Mouse (Mus musculus): Measurements from ENCODE around the gene Rasgrp3. TPM values are rescaled to one million over a fixed set of nuclear protein-coding genes. Genes with fewer than 3 reads are reported as not detected.
"Not testable (repeated sequence)": the region's sequence is repeated elsewhere in the genome, so short reads cannot be mapped to it uniquely, and the experiment has no call there.

Rasgrp3 gene
- total RNA-seq (2021), result 10 to 100 TPM; 13.8 to 14.8 TPM
- long read RNA-seq, experiment 1, full-length matches to known transcripts, result 2 of 3 reads
- long read RNA-seq, experiment 1, partial matches to known transcripts, result 0 of 3 reads
- long read RNA-seq, experiment 1, other reads (novel, unspliced or antisense), result 1 of 3 reads
- long read RNA-seq, experiment 2, partial matches to known transcripts, result 2 of 3 reads
- long read RNA-seq, experiment 2, other reads (novel, unspliced or antisense), result 1 of 3 reads

DNA sequence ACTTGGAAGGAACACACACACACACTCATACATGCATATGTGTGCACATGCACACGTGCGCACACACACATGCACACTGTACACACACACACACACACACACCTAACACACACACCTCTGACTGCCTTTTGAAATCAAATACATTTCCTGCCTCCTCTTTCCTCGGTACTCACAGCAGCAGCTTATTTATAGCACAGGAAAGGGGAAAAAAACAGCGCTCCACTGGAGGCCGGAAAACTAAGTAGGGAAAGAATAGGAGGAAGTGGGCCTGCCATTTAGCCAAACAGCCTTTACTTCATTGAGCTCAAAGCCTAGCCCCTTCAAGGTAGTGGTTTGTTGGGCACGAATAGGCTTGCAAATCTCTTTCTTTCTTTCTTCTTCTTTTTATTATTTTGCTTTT lies at the start of gene Rasgrp3:
TSS of gene Rasgrp3 (plus strand) at position 298 of the 400 bp plus-strand sequence.
- no peak for DNase-seq (ENCODE audit: low spot score in 2 of 2)

DNA sequence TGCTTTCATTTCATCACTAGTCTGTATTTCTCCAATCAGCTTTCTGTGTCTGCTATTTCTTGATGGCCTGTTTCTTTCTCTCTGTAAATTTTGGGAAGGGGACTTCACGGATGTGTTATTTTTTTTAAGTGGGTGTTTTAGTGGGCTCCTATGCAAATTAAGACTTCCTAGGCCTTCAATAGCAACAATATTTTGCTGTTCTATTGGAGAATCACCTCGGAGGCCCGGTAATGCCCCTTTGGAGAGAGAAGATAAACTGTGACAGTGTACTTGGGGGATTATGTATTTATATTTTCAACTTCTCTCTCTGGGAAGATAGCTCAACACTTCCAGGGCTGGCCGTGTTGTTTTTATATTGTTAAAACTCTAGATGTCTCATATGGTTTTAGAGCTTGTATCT lies 47.3 kb upstream of the Rasgrp3 start:
- DNase-seq (ENCODE audit: low spot score in 2 of 2), result no peak

DNA sequence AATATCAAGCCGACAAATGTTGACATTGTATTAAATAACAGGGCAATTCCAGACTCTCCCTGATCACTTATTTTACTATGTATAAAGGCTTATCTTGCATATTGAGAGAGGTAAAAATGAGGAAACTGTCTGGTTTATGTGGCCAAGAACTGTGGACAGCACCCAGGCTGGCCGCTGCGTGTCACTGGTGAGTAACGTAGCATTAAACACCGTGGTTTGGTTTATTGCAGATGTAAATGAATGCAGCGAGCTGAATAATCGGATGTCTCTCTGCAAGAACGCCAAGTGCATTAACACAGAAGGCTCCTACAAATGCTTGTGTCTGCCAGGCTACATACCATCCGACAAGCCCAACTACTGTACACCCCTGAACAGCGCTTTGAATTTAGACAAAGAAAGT lies 45.6 kb upstream of the Rasgrp3 start:
- DNase-seq (ENCODE audit: low spot score in 2 of 2), result no peak

DNA sequence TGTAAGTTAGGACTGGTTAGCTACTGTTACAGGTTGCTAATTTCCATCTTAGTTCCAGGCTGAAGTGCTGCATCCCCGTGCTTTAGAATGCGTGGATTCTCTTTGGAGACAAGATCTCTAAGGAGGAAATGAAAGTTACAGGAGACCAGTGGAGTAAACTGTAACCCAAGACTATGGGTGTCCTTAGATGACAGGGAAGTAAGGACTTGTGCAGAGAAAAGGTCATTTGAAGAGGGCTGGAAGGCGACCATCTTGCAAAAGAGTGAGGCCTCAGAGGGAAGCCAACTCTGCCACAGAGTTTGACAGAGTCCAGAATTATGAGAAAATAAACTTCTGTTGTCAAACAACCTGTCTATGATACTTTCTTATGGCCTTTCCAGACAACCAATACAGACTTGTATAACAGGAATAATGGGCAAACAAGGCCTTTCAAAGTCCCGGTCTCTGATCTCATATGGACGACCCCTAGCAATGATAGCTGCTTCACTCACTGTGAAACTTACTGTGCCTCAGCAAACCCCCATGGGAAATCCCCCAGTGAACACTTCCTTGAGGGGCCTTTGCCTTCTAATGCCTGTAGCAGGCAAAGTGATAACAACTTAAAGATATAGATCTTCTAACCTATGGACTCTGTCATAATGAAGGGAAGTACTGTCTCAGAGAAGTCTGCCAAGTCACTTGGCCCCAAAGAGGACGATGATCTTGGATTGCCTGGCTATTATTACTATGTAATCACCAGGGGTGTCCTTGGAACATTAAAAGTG lies 44.1 kb upstream of the Rasgrp3 start:
- DNase-seq (ENCODE audit: low spot score in 2 of 2), result no peak

DNA sequence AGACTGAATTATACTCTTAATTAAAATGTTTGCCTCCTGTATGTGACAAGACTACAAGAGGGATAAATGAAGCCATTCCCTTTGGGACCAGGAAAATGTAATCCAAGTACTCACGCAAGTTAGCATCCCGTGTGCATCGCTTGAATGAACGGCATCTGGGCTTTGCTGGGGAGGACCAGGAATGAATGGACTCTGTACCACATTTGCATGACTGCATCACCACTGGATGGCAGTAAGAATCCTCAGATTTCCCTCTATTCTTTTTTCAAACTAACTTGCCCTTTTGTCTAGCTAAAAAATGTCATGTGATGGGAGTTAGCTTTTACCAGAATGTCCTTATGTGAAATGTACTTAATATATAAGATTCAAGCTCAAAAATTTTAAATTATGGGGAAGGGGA lies 29.3 kb upstream of the Rasgrp3 start:
- DNase-seq (ENCODE audit: low spot score in 2 of 2), result no peak

DNA sequence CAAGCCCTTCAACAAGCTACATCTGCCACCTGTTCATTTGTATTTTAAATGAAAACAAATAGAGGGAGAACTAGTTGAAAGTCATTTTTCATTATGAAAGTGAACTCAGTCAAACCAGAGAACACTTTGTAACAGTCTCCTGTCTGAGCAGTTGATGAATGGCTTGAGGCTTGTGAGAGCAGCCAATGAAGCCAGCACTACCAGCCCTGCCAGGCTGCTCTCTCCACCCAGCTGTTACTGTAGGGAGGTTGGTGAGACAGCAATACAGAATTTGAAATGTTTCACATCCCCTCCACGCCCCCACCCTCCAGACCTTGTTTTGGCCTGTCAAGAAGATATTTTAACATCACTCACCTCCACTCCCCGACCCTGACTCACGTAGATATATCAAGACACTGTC lies 18.8 kb upstream of the Rasgrp3 start:
- DNase-seq (ENCODE audit: low spot score in 2 of 2), result no peak

DNA sequence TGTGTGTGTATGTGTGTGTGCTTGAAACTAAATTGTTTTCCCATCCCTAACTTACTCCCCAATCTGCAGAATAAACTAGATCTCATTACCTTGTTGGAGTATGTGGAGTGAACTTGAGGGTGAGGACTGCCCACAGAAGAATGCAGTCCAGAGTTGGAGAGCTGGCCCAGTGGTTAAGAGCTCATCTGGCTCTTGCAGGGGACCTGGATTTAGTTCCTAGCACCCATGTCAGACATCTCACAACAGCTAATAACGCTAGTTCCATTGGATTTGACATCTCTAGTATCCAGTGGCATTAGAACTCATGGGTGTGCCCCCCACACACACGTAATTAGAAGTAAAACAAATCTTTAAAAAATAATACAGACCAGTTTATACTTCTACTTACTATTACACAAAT lies 1.5 kb upstream of the Rasgrp3 start:
- DNase-seq (ENCODE audit: low spot score in 2 of 2), result no peak

DNA sequence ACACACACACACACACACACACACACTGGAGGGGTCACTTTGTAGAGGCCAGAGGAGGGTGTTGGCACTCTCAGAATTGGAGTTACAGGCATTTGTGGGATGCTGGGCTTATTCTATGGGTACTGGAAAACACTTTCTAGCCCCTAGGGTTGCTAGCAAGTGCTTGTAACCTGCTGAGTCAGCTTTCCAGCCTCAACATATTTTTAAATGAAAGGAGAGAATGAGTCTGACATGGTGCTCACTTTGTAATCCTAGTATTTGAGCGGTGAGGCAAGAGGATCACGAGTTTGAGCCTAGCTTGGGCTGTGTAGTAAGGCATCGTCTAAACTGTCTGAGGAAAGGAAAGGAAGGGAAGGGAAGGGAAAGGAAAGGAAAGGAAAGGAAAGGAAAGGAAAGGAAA lies 825 bp upstream of the Rasgrp3 start:
- no peak for DNase-seq (ENCODE audit: low spot score in 2 of 2)

DNA sequence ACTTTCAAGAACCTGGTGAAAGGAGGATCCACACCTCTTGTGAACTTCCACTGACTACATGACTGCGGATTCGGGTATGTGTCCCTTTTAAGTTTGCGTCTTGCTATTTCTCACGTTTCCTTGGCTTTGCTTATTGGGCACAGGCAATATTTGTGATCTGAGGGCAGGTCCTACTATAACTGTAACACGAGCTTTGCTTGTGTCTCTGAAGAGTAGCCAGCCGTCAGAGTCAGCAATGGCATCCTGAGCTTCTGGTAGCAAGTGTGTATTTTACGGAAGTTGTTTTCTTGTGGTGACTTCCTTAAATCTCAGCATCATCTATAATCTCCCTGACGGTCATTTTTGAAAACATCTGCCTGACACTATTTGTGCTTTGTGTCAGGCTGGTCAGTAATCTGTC lies 399 bp downstream of the Rasgrp3 start:
- no peak for DNase-seq (ENCODE audit: low spot score in 2 of 2)

DNA sequence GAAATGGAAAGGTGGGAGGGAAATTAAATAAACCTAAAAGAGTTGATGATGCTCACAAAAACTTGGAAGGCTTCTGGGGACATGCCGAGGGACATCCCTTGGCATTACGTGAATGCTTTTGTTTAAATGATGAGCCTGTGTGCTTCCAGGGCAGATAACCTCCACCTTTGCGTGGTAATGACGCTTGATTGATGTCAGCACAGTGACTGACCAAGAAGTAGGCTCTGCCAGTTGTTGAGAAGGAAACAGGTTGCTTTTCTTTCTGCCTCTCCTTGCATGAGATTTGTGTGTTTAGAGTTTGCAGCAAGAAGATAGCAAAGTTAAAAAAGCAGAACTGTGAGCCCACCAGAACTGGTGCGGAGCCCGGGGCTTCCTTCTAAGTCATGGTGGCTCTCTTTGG lies 1.1 kb downstream of the Rasgrp3 start:
- no peak for DNase-seq (ENCODE audit: low spot score in 2 of 2)

DNA sequence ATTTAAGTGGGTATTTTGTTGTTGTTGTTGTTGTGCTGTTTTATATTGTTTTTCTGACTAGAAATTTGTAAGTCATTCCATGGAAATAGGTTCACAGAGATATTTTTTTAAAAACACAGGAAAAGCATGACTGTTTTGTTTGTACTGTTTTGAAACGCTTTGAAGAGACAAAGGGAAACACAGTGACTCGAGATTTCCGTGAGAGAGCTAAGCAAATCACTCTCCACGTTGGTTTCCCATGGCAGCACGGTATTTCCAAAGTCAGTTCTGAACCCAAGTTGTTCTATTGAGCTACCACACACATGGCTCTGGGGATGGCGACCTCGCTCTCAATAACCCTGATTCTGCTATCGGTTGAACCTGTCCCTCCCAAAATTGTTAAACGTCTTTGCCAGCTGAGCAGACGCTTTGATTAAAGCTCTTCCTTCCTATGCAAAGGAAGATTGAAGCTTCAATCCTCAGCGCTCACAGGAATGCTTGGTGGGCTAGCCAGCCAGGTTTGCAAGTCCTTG lies 1.6 kb downstream of the Rasgrp3 start:
- DNase-seq (ENCODE audit: low spot score in 2 of 2), result no peak

DNA sequence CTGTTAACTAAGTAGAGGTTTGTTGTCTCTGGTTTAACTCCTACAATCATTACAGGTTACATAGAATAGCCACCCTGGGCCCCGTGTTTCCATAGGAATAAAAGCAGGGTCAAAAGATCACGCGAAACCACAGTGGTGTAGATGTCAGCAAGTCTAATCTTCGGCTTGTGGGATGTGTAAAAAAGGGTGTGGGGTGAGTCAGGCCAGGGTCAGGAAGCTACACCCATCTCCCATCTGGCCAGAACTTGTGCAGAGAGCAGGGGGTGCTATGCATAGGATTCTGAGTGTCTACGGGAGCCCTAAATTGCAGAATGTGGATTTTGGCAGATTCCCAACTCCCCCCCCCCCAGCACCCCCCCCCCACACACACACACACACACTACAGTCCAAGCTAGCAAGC lies 2.5 kb downstream of the Rasgrp3 start:
- DNase-seq (ENCODE audit: low spot score in 2 of 2), result no peak

DNA sequence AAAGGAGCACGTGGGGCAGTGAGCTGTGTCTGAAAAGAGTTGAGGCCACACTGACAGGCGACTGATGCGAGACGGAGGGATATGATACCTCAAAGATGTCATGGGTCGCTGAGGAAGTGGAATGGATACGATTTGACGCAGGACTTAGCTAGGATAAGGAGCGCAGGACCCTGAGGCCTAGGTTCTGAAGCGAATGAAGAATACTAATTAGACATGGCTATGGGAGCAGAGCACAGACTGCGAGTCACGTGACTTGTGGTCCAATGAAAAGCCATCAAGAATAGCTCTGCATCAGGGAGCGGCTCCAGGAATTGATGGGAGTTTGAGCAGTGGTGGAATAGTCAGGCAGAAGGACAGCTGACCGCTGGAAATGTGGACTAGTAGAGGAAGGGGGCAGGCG lies 3.4 kb downstream of the Rasgrp3 start:
- DNase-seq (ENCODE audit: low spot score in 2 of 2), result no peak

DNA sequence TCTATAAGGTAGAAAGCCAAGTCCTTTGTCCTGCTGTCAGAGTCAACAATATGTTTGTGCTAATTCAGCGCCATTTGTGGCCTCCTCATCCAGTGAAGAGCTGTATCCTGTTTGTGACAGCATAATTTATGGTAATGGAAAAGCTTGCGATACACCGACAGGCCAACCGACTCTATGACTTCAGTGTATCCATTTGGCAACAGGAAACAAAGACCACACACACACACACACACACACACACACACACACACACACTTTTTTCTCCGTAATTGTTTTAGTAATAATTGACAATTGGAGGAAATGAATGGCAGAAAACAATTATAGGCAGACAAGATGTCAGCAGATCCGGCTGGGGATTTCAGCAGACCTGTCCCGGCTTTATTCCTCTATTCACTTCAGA lies 4.9 kb downstream of the Rasgrp3 start:
- DNase-seq (ENCODE audit: low spot score in 2 of 2), result no peak

DNA sequence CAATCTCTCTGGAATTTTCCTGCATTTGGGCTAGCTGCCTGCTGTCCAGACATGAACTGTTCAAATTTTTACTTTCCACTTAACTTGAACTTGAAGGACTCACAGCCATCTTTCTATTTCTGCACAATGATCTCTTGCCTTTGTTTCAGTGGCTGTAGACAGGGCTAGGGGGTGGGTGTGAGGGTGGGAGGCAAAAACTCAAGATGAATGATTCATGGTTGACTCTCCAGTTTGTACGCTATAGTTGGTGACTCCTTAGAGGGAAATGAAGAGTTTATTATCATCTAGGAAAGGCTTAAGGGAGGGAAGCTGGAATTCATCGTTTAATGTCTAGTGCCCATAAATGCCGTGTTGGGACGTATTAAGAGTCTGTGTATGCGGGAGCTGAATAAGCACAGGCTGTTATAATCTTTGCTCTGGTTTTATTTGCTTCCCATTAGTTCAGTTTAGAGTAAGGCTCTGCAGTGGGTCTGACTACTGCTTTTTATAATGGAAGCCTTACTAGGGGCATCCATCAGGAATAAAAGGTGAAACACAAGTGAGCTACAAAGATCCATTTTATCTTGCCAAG lies 5.6 kb downstream of the Rasgrp3 start:
- no peak for DNase-seq (ENCODE audit: low spot score in 2 of 2)

DNA sequence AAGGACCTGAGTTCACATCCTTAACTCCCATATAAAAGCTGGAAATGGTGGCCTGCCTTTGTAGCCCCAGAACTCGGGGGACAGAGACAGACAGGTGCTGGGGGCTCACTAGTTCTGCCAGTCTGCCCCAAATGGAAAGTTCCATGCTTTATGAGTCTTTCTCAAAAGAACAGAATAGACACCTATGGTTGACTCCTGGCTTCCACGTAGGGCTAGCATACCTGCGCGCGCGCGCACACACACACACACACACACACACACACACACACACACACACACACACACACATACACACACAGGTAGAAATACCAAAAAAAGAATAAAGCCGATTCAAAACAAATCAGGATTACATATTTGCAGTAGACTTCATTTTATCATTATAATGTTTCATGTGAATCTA lies 6.7 kb downstream of the Rasgrp3 start:
- DNase-seq (ENCODE audit: low spot score in 2 of 2), result no peak

DNA sequence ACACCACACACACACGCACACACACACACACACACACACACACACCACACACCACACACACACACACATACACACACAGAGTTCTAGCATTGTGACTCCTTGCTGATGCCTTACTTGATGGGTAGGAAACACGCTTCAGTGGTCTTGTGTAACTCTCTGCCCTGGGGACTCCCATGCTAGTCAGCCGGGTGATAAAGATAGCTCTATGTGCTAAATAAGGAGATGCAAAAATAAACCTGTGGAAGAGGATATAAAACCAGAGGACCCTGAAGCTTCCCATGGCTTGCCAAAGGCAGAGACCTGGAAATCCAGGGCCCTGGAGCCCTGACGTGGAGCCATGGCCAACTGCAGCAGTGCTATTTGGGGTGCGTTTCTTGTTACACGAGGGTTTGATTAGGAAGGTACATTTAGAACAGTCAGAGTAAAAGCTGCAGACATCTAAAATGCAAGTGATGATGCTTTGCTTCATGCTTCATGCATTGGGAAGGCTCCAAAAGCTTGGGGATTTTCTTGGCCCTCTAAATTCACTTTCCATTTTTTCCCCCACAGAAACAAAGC lies 7.4 kb downstream of the Rasgrp3 start:
- no peak for DNase-seq (ENCODE audit: low spot score in 2 of 2)

DNA sequence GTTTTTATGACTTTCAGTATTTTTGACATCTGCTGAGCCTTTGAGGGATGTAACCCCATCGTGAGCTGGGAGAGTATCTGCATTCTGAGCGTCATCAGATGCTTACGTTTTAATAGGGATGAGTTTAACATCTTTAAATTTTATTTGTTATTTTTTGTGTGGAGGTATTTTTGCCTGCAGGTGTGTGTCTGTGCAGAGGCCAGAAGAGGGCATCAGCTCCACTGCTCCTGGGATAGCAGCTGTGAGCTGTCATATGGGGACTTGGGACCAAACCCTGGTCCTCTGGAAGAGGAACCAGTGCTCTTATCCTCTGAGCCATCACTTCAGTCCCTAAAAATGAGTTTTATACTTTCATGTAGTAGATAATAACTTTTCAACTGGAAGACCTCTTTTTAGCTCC lies 12.6 kb downstream of the Rasgrp3 start:
- DNase-seq (ENCODE audit: low spot score in 2 of 2), result no peak

DNA sequence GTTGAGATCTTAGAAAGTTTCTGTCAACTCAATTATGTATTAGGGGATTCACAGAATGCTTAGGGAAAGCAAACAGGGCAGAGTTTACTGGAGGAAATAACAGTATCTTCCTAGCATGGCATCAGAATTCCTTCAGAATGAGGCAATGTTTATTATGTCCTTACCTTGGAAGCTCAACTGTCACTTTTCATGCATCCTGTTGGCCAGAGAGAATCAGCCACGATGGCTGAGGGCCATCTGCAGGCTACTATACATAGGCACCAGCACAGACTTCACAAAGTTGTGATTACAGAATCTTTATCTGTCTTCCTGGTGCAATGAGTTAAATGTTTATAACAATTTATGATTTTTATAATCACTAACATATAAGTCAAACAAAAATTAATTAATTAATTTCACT lies 13.3 kb downstream of the Rasgrp3 start:
- no peak for DNase-seq (ENCODE audit: low spot score in 2 of 2)

DNA sequence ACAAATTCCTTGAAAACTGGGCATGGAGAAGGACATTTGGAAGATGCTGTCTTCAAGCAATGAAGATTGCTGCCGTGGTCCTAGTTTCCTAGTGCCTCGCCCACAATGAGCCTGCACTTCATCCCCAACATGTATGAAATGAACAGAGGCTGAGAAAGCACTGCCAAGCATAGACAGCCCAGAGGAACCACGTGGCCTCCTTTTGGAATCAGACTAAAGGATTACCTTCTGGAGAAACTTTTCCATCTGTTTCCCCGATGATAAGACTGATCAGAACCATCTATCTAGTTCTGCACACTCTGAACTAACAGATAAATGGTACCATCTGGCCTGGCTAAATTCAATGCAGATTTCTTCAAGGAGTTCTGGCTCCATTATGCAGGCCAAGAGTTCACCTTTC lies 16.6 kb downstream of the Rasgrp3 start:
- no peak for DNase-seq (ENCODE audit: low spot score in 2 of 2)

DNA sequence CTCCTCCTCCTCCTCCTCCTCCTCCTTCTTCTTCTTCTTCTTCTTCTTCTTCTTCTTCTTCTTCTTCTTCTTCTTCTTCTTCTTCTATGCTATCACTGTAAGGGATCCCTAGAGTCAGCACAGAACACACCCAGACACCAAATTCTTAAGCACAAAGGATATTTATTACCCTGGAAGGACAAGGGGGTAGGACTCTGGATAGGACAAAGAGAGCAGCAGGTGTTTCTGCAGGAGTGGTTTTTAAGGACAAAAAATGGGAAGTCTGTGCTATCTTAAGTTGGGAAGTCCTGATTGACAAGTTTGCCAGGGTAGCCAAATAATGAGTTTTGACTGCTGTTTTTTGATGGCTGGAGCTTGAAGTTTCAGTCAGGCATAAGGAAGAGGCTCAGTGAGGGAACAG lies 17.9 kb downstream of the Rasgrp3 start:
- no peak for DNase-seq (ENCODE audit: low spot score in 2 of 2)

DNA sequence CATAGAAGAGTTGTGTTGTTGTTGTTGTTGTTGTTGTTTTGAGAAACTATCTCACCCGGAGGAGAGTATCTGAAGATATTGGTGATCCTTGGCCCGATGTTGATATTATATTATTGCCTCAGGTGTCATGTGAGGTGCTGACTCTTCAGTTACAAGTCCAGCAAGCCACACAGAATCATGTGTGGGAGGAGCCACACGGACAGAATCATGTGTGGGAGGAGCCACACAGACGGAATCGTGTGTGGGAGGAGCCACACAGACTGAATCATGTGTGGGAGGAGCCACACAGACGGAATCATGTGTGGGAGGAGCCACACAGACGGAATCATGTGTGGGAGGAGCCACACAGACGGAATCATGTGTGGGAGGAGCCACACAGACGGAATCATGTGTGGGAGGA lies 20.4 kb downstream of the Rasgrp3 start:
- DNase-seq (ENCODE audit: low spot score in 2 of 2), result not testable (repeated sequence)
